Mouse (Mus musculus) heart, adult 18-20 months (tissue): ENCODE measurements around the gene Siva1. TPM values are rescaled to one million over a fixed set of nuclear protein-coding genes. Genes with fewer than 3 reads are reported as not detected.

Source experiments
- DNase-seq, 2 experiments: peaks; one replicate each; pipeline ENCODE4 v3.0.0; 2021 to 2022; ENCODE audit warnings: mixed read lengths in 1 of 2
- long read RNA-seq, 2 experiments: library from polyadenylated mRNA; stranded (forward); transcript quantifications; one replicate each; pipeline ENCODE4 v2.0.0; 2021
- total RNA-seq, 2 experiments: library from RNA; stranded (reverse); gene quantifications; 2 replicates each; pipeline ENCODE4 v1.2.3; 2021

The Siva1 gene
- 10 to 100 TPM; 31.7 to 35.2 TPM for total RNA-seq
- long read RNA-seq, experiment 1, transcript Siva1-201 (4 exons, 924 nt): major isoform, 47 of 57 reads
- long read RNA-seq, experiment 1, transcript Siva1-202 (3 exons, 333 nt): minor isoform, 6 of 57 reads
- long read RNA-seq, experiment 1, partial matches to known transcripts: 2 of 57 reads
- long read RNA-seq, experiment 1, other reads (novel, unspliced or antisense): 1 of 57 reads
- long read RNA-seq, experiment 2, transcript Siva1-201 (4 exons, 924 nt): major isoform, 32 of 37 reads
- long read RNA-seq, experiment 2, partial matches to known transcripts: 0 of 37 reads
- long read RNA-seq, experiment 2, other reads (novel, unspliced or antisense): 1 of 37 reads

GRCm38 (mm10) chr12:112644180-112644854 is at the start of gene Siva1:
Gene Siva1 (plus strand): TSS chr12:112644679.
- DNase-seq: peak; percentile 99 to 100

GRCm38 (mm10) chr12:112594989-112595388 is 49.5 kb upstream of the Siva1 start:
- no peak for DNase-seq

DNA sequence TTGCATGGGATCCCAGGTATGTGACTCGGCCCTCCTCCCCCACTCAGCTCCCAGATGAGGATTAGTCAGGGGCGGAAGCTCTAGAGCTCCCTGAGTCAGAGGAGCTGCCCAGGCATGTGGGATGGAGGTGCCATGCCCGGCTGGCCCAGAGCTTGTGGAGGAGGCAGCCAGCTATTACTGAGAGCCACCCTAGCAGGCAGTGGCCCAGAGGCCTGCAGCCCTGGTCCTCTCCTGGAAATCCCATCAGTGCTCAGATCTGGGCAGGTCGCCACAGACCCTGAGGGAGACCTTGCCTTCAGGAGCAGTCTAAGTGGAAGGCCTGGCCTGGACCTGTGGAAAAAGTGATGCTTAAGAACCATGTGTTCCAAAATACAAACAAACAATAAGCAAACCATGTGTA is 48.9 kb upstream of the Siva1 start:
- peak; percentile 44 to 76 for DNase-seq

DNA sequence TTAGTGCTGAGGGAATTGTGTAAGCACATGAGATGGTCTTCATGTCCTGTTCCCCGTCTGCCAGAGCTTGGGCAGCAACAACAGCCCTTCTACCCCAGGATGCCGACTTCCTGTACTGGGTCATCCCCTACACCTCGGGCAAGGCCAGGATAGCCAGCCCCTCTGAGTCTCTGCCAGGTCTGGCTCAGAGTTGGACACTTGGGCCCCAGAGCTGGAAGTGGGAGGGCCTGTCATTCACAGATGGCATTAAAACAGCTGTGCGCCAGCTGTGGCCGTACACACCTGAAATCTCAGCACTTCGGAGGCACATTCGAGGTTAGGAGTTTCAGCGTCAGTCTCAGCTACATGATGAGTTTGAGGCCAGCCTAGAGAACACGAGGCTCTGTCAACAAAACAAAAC is 48.0 kb upstream of the Siva1 start:
- no peak for DNase-seq

- DNase-seq: no peak
Observed at GRCm38 (mm10) chr12:112596891-112597500, 47.5 kb upstream of the Siva1 start.

DNA sequence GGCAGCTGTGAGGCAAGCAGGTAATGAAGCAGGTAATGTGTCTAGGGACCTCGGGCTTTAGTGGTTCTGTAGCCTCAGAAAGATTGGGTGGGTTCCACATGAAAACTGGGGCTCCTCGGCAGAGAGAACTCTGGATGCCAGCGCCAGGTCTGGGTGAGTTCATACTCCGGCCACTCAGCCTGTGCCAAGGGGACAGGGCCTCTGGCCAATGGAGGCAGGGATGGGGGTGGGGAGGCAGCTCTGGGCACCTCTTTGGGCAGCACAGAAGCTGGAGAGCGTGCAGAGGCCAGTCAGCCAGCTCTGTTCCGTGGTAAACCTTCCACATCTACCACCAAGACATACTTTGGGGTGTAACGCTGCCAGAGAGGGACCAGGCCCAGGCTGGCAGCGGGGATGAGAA is 46.9 kb upstream of the Siva1 start:
- DNase-seq: peak in 1 of 2 experiments; percentile 42

- DNase-seq: no peak
Observed at GRCm38 (mm10) chr12:112599198-112599597, 45.3 kb upstream of the Siva1 start.

DNA sequence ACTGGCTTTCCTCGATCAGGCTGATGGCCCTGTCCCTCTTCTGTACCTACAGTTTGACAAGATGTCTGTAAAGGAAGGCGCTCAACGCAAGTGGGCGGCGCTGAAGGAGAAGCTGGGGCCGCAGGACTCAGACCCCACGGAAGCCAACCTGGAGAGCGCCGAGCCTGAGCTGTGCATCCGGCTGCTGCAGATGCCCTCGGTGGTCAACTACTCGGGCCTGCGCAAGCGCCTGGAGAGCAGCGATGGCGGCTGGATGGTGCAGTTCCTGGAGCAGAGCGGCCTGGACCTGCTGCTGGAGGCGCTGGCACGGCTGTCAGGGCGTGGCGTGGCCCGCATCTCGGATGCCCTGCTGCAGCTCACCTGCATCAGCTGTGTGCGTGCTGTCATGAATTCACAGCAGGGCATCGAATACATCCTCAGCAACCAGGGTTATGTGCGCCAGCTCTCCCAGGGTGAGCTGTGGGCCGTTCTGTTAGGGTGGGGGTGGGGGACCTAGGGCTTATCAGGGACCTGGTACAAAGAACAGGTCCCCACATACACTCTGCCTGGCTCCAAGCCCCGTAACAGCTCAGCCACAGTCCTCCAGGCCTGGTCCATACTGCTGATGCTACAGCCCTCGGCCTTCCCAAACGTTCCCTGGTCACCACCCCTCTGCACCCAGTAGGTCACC is 44.4 kb upstream of the Siva1 start:
- DNase-seq: no peak

DNA sequence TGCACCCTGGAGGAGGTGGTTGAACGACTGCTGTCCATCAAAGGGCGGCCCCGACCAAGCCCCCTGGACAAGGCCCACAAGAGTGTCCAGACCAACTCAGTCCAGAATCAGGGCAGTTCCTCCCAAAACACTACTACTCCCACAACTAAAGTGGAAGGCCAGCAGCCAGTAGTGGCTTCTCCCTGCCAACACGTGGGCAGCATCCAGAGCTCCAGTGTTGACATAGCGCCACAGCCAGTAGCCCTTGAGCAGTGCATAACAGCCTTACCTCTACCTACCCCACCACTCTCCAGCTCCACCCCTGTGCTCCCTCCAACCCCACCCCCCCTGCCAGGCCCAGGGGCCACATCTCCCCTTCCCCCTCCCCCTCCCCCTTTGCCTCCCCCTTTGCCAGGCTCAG is 40.5 kb upstream of the Siva1 start:
- no peak for DNase-seq

GRCm38 (mm10) chr12:112604709-112605649 is 39.5 kb upstream of the Siva1 start:
- DNase-seq: peak in 1 of 2 experiments; percentile 3

DNA sequence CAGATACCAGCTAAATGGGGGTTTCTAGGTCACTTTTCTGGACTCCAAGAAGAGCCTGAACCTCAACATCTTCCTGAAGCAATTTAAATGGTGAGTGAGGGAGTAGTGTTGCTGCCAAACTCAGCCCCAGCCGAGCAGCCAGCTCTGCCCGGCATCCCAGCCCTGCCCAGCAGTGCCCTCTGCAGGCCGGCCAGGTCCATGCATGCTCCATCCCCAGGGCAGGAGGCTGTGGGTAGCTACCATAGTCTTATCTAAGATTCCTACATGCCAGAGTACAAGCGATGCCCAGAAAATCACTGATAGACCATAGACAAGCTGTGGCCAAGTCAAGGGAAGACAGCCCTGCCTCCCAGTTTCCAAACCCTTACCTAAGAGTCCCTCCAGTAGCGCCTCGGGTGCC is 38.7 kb upstream of the Siva1 start:
- peak; percentile 72 to 82 for DNase-seq

GRCm38 (mm10) chr12:112606998-112607397 is 37.5 kb upstream of the Siva1 start:
- no peak for DNase-seq

- no peak for DNase-seq
Observed at GRCm38 (mm10) chr12:112609031-112609430, 35.4 kb upstream of the Siva1 start.

DNA sequence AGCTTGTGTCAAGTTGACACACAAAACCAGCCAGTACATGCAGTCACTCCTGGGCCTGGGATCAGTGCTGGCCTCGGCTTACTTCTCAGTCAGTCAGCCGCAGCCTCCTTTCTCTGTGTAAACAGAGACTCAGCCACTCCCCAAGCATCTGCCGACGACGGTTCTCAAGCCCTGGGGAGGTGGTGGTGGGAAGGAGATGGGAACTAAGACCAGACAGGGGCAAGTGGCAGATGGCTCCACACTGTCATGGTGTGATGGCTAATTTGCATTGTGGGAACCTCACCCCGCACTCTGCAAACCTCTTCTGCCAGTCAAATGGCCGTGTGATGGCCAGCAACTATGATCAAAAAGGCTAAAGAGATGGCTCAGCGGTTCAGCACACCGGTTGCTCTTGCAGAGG is 27.8 kb upstream of the Siva1 start:
- no peak for DNase-seq

DNA sequence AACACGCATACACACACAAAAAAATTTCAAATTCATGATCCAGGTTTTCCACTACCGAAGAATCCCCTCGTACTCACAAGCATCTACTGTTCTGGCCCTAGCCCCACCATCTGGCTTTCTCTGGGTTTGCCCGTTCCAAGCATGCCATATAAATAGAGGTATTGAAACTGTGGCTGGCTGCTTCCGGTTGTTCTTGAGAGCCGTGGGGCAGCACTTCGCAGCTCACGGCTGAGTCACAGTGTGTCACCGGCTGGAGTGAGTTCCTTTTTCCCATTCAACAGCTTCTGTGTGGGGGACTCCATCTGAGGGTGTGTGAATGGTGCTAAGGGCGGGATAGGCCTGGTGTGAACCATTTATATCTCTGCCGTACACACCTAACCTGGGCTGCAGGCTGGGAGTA is 27.3 kb upstream of the Siva1 start:
- DNase-seq: peak; percentile 31 to 60

DNA sequence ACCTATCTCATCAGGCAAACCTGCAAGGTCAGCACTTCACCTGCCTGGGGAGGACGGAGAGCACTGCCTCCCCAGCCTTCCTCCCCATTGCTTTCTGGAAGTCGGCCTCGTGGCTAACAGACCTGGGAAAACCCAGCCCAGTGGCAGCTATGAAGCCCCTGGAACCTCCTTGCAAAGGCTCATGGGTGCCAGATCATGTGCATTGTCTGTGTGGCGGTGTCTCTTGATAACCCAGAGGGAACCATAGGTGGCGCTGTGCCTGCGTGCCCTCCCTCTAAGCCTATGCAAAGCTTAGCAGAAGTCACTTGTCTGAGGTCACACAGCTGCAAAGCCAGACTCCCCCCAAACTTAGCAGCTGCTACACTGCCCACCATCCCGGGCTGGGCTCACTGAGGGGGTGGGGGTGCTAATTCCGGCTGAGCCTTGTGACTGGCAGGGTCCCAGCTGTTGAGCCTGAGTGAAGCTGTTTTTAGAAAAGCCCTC is 26.5 kb upstream of the Siva1 start:
- DNase-seq: peak; percentile 80 to 83

- DNase-seq: peak; percentile 77 to 80
Observed at GRCm38 (mm10) chr12:112618981-112619685, 25.3 kb upstream of the Siva1 start.

DNA sequence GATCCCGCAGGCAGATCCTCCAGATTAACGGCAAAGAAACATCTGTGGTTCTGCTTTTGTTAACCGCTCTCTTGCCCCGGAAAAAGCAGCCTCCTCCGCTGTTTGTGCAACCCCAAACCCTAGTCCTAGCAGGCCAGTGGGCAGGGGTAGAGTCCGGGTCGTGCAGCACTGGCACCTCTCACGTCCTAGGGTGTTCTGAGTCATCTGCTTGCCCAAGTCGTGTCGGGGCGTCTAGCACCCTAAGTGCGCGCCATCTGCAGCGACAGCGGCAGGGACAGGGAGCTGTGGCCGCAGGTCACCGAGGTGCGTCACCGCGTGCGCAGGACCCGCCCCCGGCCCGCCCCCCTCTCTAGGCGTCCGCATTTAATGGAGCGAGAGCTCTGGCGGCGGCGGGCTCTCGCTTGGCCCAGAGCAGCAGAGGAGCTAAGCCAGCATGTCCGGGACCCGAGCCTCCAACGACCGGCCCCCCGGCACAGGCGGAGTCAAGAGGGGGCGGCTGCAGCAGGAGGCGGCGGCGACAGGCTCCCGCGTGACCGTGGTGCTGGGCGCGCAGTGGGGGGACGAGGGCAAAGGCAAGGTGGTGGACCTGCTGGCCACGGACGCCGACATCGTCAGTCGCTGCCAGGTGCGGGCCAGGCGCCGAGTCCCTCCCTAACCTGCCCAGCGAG is 24.7 kb upstream of the Siva1 start, which contains the start of gene Adssl1:
Gene Adssl1, plus strand, starts transcription at position 360 of the 668 bp plus-strand sequence.
- peak; percentile 75 to 82 for DNase-seq

GRCm38 (mm10) chr12:112620354-112621061 is 24.0 kb upstream of the Siva1 start:
- DNase-seq: no peak
